Comparison of ENCODE assay signal across 17 mouse cellular contexts in genomic region chr16:16855541-16855940, GRCm38 (mm10). TPM values are rescaled to one million over a fixed set of nuclear protein-coding genes. Genes with fewer than 3 reads are reported as not detected.
"Had no signal": no experiment of that assay in that cellular context is flagged by ENCODE, and none has a peak within 500 bp of the region (broad histone marks: within the 10 kb centered on the region; RNA-seq: fewer than 3 reads in every experiment).

No protein-coding gene starts in this region.

- H3K27ac ChIP-seq: liver, embryonic 14.5 days; lung, embryonic 15.5 days; macrophage; midbrain, embryonic 12.5 days; midbrain, embryonic 15.5 days; neural tube, embryonic 12.5 days had no signal

- H3K4me3 ChIP-seq: lung, embryonic 15.5 days; megakaryocyte, embryonic 14.5 days; midbrain, embryonic 12.5 days; midbrain, embryonic 15.5 days; neural tube, embryonic 12.5 days had no signal

- H3K4me2 ChIP-seq: lung, embryonic 15.5 days; midbrain, embryonic 12.5 days; midbrain, embryonic 15.5 days; neural tube, embryonic 12.5 days had no signal

- H3K27me3 ChIP-seq: lung, embryonic 15.5 days; megakaryocyte, embryonic 14.5 days; midbrain, embryonic 12.5 days; midbrain, embryonic 15.5 days; neural tube, embryonic 12.5 days had no signal

- H3K9ac ChIP-seq: liver, embryonic 14.5 days; lung, embryonic 15.5 days; midbrain, embryonic 12.5 days; midbrain, embryonic 15.5 days; neural tube, embryonic 12.5 days had no signal

- H3K4me1 ChIP-seq: lung, embryonic 15.5 days; midbrain, embryonic 12.5 days; midbrain, embryonic 15.5 days; neural tube, embryonic 12.5 days had no signal

- H3K9me3 ChIP-seq: lung, embryonic 15.5 days; megakaryocyte, embryonic 14.5 days; midbrain, embryonic 15.5 days; neural tube, embryonic 12.5 days had no signal

- H3K36me3 ChIP-seq: lung, embryonic 15.5 days; midbrain, embryonic 12.5 days; midbrain, embryonic 15.5 days; neural tube, embryonic 12.5 days had no signal

- ATAC-seq: lung, postnatal 0 days; midbrain, embryonic 15.5 days had no signal

RNA-seq across cellular contexts. Expression of gene Igll1, which starts 8.2 kb away (rescaled TPM):
- total RNA-seq: midbrain, postnatal 0 days; monocyte, adult 5-6 weeks had no signal
- polyA plus RNA-seq: lung, adult 2 months; macrophage; midbrain, embryonic 12.5 days; midbrain, embryonic 15.5 days; midbrain, postnatal 0 days; neural tube, embryonic 12.5 days; neural tube, embryonic 14.5 days; small intestine, adult 2 months; testis, adult 2 months; urinary bladder, adult 2 months had no signal

RNA-seq across cellular contexts. Expression of gene Vpreb1, which starts 15.1 kb away (rescaled TPM):
- total RNA-seq: midbrain, postnatal 0 days; monocyte, adult 5-6 weeks; neutrophil, adult 5-6 weeks had no signal
- polyA plus RNA-seq: macrophage; neural tube, embryonic 14.5 days had no signal

RNA-seq across cellular contexts. Expression of gene Spag6l, which starts 26.3 kb away (rescaled TPM):
- total RNA-seq: monocyte, adult 5-6 weeks had no signal
- polyA plus RNA-seq: liver, embryonic 16.5 days; macrophage; small intestine, adult 2 months had no signal
